Mouse (Mus musculus) liver, adult 10 weeks (tissue): ENCODE results near the gene Gm45837. TPM values are rescaled to one million over a fixed set of nuclear protein-coding genes. Genes with fewer than 3 reads are reported as not detected.

Experiments
- polyA plus RNA-seq: library from polyadenylated mRNA; stranded (reverse); fragments of 350-450 nt; fragmentation: Illumina TruSeq; extraction: RNeasy Lipid Tissue Mini Kit (QIAGEN cat#74804); gene quantifications from one replicate; pipeline ENCODE4 v1.2.3, GENCODE M21; 2014; ENCODE audit warnings: low read depth, low replicate concordance

The Gm45837 gene
- not detected for polyA plus RNA-seq

GRCm38 (mm10) chr7:101410267-101410936, at the start of gene Gm45837:
Gene Gm45837 (plus strand): TSS chr7:101410886.

GRCm38 (mm10) chr7:101421529-101421928, 10.8 kb downstream of the Gm45837 start, which contains the start of gene Pde2a:
Gene Pde2a (plus strand): TSS chr7:101421691.

Other genes starting within 250 kb of the Gm45837 start
- 1.8 TPM for gene Atg16l2, start 108.6 kb upstream of the Gm45837 start, polyA plus RNA-seq
- 148 TPM for gene Stard10, start 93.8 kb upstream of the Gm45837 start, polyA plus RNA-seq
- gene Arap1, start 62.8 kb upstream of the Gm45837 start, polyA plus RNA-seq = 4.9 TPM
- gene Pde2a, start 10.8 kb downstream of the Gm45837 start, polyA plus RNA-seq = 1.9 TPM
- gene Art2b, start 174.7 kb downstream of the Gm45837 start, polyA plus RNA-seq = 1.4 TPM